Mouse (Mus musculus): ENCODE data around the gene Cyb561d1. TPM values are rescaled to one million over a fixed set of nuclear protein-coding genes. Genes with fewer than 3 reads are reported as not detected.
A peak's percentile ranks its signal among the peaks of the same experiment; 100 is the strongest.

The Cyb561d1 gene
- polyA plus RNA-seq, 1 experiment, result 9.4 TPM

DNA sequence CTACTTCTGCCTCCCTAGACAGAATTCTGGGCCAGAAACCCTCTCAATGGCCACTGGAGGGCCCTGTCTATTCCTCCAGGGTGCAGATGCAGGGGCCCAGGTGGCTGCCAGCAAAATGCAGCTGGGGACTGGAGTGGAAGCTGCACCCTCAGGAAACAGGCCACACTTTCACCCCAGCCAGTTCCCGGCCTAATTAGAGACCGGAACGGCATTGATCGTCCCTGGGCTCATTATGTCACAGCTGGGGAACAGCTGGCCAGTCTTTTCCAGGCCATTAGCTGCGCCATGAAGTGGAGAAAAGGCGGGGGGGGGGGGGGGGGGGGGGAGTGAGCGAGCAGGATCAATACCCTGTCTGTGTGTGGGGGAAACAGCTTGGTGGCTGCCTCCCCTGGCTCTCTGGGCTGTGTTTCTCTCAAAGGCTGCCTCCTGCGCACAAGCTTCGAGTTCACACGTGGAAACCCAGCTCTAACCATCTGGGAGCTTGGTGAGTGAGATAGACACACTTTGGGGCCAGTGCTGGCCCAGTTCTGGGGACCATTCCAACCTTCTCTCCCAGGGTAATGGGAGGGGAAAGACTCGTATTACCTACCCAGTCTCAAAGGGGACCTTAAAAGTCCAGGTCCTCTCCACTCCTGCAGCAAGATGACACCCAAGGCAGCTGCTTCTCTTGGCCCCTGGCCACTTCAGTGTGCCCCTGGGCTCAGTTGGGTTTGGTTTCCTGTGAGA lies 34.4 kb downstream of the Cyb561d1 start:
- no peak for TF ChIP-seq POLR2A (IDR thresholded peaks at IDR 0.05; ENCODE audit: low read depth, low read length)
- TF ChIP-seq CTCF (IDR thresholded peaks at IDR 0.05; ENCODE audit: extremely low read depth, insufficient read length, insufficient replicate concordance, low read depth, low read length), result no peak
- peaks cover 9% of the 10 kb centered on the region for H3K4me1 ChIP-seq (ENCODE audit: control insufficient read depth, insufficient read depth, insufficient read length, low read length)
- no peak overlapping the region for H3K4me3 ChIP-seq (ENCODE audit: low read depth, low read length)
- 46% methylated on average over 11 of the region's 11 CpGs for WGBS
- no peak overlapping the region for H3K27ac ChIP-seq (ENCODE audit: insufficient read depth, low read depth, low read length)
- H3K27me3 ChIP-seq (ENCODE audit: control insufficient read depth, insufficient read depth, low read length), result no peaks in the 10 kb centered on the region
- H3K36me3 ChIP-seq (ENCODE audit: control insufficient read depth, insufficient read depth, low read length), result no peaks in the 10 kb centered on the region

DNA sequence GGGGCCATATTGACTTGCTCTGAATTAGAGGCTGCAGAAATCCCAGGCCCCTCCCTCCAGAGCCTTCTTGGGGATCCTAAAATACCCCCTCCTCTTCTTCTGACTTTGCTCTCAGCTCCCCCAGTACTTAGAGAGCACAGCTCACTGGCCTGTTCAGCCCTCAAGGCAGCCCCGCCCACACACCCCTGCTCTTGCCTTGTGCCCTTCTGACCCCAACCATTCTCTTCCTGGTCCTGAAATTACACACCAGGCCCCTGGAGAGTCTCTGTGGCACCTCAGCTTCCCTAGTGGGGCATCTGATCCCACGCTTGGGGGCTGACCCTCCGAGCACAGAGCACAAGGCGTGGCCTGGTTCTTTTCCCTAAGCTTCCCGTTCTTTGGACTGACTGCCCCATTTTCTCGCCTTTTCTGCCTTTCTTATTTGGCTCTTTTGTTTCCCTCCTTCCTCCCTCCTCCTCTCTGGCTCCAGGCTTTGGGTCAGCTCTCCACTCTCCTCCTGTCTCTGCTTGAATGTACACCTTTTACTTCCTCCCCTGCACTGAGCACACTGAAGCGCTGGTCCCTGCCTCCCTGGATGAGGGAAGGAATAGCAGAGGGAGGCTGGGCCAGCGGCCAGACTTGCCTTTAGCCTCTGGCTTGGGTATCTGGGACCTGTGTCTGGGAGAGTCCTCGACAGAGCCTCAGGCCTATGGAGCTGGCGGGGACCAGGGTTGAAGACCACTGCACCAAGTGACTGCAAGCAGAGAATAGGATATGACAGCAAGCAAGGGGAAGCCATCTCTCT lies 35.3 kb downstream of the Cyb561d1 start:
- Histone ChIP-seq H3K4me1 (ENCODE audit: control insufficient read depth, insufficient read depth, insufficient read length, low read length) (peaks cover 9% of the 10 kb centered on the region), H3K36me3 (ENCODE audit: control insufficient read depth, insufficient read depth, low read length) (no peaks in the 10 kb centered on the region), H3K4me3 (ENCODE audit: low read depth, low read length) (no peak overlapping the region), H3K27ac (ENCODE audit: insufficient read depth, low read depth, low read length) (no peak overlapping the region), H3K27me3 (ENCODE audit: control insufficient read depth, insufficient read depth, low read length) (no peaks in the 10 kb centered on the region)
- no peak for TF ChIP-seq CTCF (IDR thresholded peaks at IDR 0.05; ENCODE audit: extremely low read depth, insufficient read length, insufficient replicate concordance, low read depth, low read length)
- TF ChIP-seq POLR2A (IDR thresholded peaks at IDR 0.05; ENCODE audit: low read depth, low read length), result no peak
- WGBS, result 32% methylated on average over 10 of the region's 10 CpGs

DNA sequence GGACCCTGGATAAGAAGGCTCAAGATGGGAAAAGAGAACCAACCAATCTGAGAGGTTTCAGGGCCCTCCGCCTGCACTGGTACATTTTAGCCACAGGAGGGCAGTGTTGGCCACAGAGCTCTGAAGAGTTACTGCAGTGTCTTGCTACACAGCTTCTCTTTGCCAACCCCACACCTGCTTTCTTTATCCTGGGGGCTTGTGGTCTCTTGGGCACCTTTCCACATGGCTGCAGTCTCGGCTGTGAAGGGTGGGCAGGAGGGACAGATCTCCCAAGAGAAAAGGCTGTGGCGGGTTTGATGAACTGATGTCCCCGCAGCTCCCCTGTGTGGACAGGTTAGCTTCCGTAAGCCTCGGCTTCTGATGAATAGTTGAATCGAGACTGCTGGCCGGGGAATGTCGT lies 36.2 kb downstream of the Cyb561d1 start:
- WGBS, result 6% methylated on average over 9 of the region's 9 CpGs
- Histone ChIP-seq H3K36me3 (ENCODE audit: control insufficient read depth, insufficient read depth, low read length) (no peaks in the 10 kb centered on the region), H3K27ac (ENCODE audit: insufficient read depth, low read depth, low read length) (no peak overlapping the region), H3K4me3 (ENCODE audit: low read depth, low read length) (peak overlapping the region; percentile 50), H3K27me3 (ENCODE audit: control insufficient read depth, insufficient read depth, low read length) (no peaks in the 10 kb centered on the region), H3K4me1 (ENCODE audit: control insufficient read depth, insufficient read depth, insufficient read length, low read length) (peaks cover 9% of the 10 kb centered on the region)
- TF ChIP-seq CTCF (IDR thresholded peaks at IDR 0.05; ENCODE audit: extremely low read depth, insufficient read length, insufficient replicate concordance, low read depth, low read length), result peak; percentile 96
- TF ChIP-seq POLR2A (IDR thresholded peaks at IDR 0.05; ENCODE audit: low read depth, low read length), result peak; percentile 29; the same call in 1 of the 2 replicates

DNA sequence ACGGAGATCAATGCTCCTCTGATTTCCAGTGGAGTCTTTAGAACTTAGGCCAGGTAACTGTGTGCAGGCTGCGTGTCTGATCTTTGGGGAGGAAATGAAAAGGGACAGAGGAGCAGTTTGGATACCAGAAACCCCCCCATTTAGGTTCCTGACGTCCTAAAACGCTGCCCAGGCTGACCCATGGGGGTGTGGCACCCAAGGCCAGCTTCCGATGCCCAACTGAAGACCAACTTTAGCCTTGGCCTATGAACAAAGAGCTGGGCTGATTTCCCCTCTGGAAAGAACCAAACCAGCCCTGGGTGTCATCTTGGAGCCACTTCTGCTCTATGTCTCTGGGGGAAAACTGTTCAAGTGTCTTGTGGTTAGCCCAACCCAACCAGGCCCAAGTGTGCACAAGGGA lies 36.9 kb downstream of the Cyb561d1 start:
- H3K4me1 ChIP-seq (ENCODE audit: control insufficient read depth, insufficient read depth, insufficient read length, low read length), result peaks cover 9% of the 10 kb centered on the region
- no peak overlapping the region for H3K4me3 ChIP-seq (ENCODE audit: low read depth, low read length)
- TF ChIP-seq POLR2A (IDR thresholded peaks at IDR 0.05; ENCODE audit: low read depth, low read length), result no peak
- TF ChIP-seq CTCF (IDR thresholded peaks at IDR 0.05; ENCODE audit: extremely low read depth, insufficient read length, insufficient replicate concordance, low read depth, low read length), result no peak
- no peaks in the 10 kb centered on the region for H3K27me3 ChIP-seq (ENCODE audit: control insufficient read depth, insufficient read depth, low read length)
- H3K36me3 ChIP-seq (ENCODE audit: control insufficient read depth, insufficient read depth, low read length), result no peaks in the 10 kb centered on the region
- 61% methylated on average over 5 of the region's 5 CpGs for WGBS
- no peak overlapping the region for H3K27ac ChIP-seq (ENCODE audit: insufficient read depth, low read depth, low read length)

DNA sequence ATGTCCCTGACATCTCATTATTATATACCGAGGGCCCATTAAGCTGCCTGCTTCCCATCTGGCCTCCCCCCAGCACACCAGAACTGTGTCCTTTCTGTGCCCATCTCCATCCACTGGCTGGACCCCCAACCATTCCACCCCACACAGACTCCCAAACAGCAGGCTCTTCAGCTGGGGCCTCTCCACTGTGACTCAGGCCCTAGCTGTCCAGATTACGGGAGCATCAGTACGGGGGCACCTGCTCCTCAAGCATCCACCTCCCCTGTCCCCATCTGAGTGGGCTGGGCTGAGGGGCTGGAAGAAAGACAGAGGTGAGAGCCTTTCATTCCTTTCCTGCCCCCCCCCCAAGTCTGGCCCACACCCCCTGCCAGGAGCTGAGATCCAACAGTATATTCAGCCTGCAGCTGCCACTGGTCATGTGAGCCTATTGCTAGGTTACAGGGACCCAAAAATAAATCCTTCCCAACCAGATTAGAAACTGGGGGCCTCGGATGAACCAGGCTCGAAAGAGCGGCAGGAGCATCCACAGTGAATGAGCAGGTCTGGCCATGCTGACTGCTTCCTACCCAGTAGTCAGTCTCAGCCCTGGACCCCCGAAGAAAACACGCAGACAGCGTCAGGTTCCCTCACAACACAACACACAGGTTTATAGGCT lies 42.5 kb downstream of the Cyb561d1 start:
- Histone ChIP-seq H3K36me3 (ENCODE audit: control insufficient read depth, insufficient read depth, low read length) (no peaks in the 10 kb centered on the region), H3K4me3 (ENCODE audit: low read depth, low read length) (no peak overlapping the region), H3K27ac (ENCODE audit: insufficient read depth, low read depth, low read length) (no peak overlapping the region), H3K4me1 (ENCODE audit: control insufficient read depth, insufficient read depth, insufficient read length, low read length) (no peaks in the 10 kb centered on the region), H3K27me3 (ENCODE audit: control insufficient read depth, insufficient read depth, low read length) (no peaks in the 10 kb centered on the region)
- TF ChIP-seq CTCF (IDR thresholded peaks at IDR 0.05; ENCODE audit: extremely low read depth, insufficient read length, insufficient replicate concordance, low read depth, low read length) (no peak), POLR2A (IDR thresholded peaks at IDR 0.05; ENCODE audit: low read depth, low read length) (no peak)
- WGBS, result 78% methylated on average over 9 of the region's 9 CpGs

DNA sequence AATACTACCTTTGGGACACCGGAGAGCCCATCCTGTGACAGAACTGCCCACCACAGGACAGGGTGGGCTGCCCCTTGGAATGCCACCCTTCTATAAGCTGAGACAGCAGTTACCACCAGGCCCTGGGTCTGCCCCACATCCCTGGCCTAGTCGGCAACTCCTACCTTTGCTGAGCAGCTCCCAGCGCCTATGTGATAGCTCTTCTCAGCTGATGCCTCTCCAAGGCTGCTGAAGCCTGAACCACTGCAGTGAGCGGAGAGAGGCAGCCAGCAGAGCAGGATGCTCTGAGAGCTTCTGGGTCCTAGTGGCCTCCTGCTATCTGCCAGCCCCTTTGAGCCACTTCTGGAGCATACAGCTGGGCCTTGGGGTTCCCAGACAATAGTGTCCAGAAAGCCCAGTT lies 46.4 kb downstream of the Cyb561d1 start, which contains the start of gene Gpr61:
Gene Gpr61, minus strand, starts transcription at position 227 of the 400 bp plus-strand sequence.
- TF ChIP-seq CTCF (IDR thresholded peaks at IDR 0.05; ENCODE audit: extremely low read depth, insufficient read length, insufficient replicate concordance, low read depth, low read length) (no peak), POLR2A (IDR thresholded peaks at IDR 0.05; ENCODE audit: low read depth, low read length) (no peak)
- Histone ChIP-seq H3K27me3 (ENCODE audit: control insufficient read depth, insufficient read depth, low read length) (no peaks in the 10 kb centered on the region), H3K36me3 (ENCODE audit: control insufficient read depth, insufficient read depth, low read length) (no peaks in the 10 kb centered on the region), H3K27ac (ENCODE audit: insufficient read depth, low read depth, low read length) (no peak within 1 kb of the TSS), H3K4me1 (ENCODE audit: control insufficient read depth, insufficient read depth, insufficient read length, low read length) (no peaks in the 10 kb centered on the region), H3K4me3 (ENCODE audit: low read depth, low read length) (no peak within 1 kb of the TSS)
- WGBS, result 72% methylated on average over 4 of the region's 4 CpGs

DNA sequence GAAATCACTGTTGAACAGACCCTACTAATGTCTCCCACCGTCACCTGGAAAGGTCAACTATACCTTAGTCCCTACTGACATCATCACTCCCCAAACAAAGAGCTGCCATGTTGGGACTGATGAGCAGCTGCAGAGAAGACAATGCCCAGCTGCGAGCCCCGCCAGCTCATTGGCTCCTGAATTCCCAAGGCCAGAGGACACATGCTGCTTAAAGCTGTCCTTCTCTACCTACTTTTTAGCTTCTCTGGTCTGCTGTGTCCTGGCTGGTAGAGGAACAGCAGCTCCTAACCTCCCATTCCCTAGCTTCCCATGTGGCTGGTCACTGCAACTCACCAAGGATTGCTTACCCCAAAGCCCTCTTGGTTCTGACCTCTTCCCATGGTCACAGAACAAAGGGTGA lies 48.7 kb downstream of the Cyb561d1 start:
- no peak overlapping the region for H3K27ac ChIP-seq (ENCODE audit: insufficient read depth, low read depth, low read length)
- no peaks in the 10 kb centered on the region for H3K27me3 ChIP-seq (ENCODE audit: control insufficient read depth, insufficient read depth, low read length)
- TF ChIP-seq CTCF (IDR thresholded peaks at IDR 0.05; ENCODE audit: extremely low read depth, insufficient read length, insufficient replicate concordance, low read depth, low read length) (no peak), POLR2A (IDR thresholded peaks at IDR 0.05; ENCODE audit: low read depth, low read length) (no peak)
- H3K4me3 ChIP-seq (ENCODE audit: low read depth, low read length), result no peak overlapping the region
- no peaks in the 10 kb centered on the region for H3K36me3 ChIP-seq (ENCODE audit: control insufficient read depth, insufficient read depth, low read length)
- 91% methylated on average over 3 of the region's 3 CpGs for WGBS
- H3K4me1 ChIP-seq (ENCODE audit: control insufficient read depth, insufficient read depth, insufficient read length, low read length), result peaks cover 1% of the 10 kb centered on the region; the same call in 1 of the 2 replicates
